Mouse (Mus musculus): ENCODE results near the gene Rnase10. TPM values are rescaled to one million over a fixed set of nuclear protein-coding genes. Genes with fewer than 3 reads are reported as not detected.

Rnase10 gene
- polyA plus RNA-seq, 1 experiment, result 0.14 TPM

- DNase-seq, result no peak
- H3K4me1 ChIP-seq (ENCODE audit: control insufficient read depth, insufficient read depth, low read length), result no peaks in the 10 kb centered on the region
- no peak for TF ChIP-seq CTCF (IDR thresholded peaks at IDR 0.05; ENCODE audit: insufficient read depth, low read length)
- no peak for TF ChIP-seq POLR2A (IDR thresholded peaks at IDR 0.05; ENCODE audit: borderline replicate concordance, extremely low read depth, low read depth, low read length)
- H3K4me3 ChIP-seq (replicated peaks; ENCODE audit: extremely low read depth, low read depth, low read length), result no peak overlapping the region
- WGBS, result 76% methylated on average over 4 of the region's 4 CpGs
Measured at GRCm38 (mm10) chr14:51036214-51036613, 28.7 kb downstream of the Rnase10 start.

- Histone ChIP-seq H3K4me1 (ENCODE audit: control insufficient read depth, insufficient read depth, low read length) (no peaks in the 10 kb centered on the region), H3K4me3 (replicated peaks; ENCODE audit: extremely low read depth, low read depth, low read length) (no peak within 1 kb of the TSS)
- 83% methylated on average over 6 of the region's 6 CpGs for WGBS
- DNase-seq, result no peak
- TF ChIP-seq CTCF (IDR thresholded peaks at IDR 0.05; ENCODE audit: insufficient read depth, low read length) (no peak), POLR2A (IDR thresholded peaks at IDR 0.05; ENCODE audit: borderline replicate concordance, extremely low read depth, low read depth, low read length) (no peak)
Measured at GRCm38 (mm10) chr14:51041769-51042168, 34.2 kb downstream of the Rnase10 start, which contains the start of gene Rnase9. Gene Rnase9 (minus strand): TSS chr14:51041869.

GRCm38 (mm10) chr14:51047846-51048245 lies 40.3 kb downstream of the Rnase10 start:
- 15% methylated on average over 5 of the region's 5 CpGs for WGBS
- H3K4me1 ChIP-seq (ENCODE audit: control insufficient read depth, insufficient read depth, low read length), result no peaks in the 10 kb centered on the region
- no peak for TF ChIP-seq POLR2A (IDR thresholded peaks at IDR 0.05; ENCODE audit: borderline replicate concordance, extremely low read depth, low read depth, low read length)
- no peak for TF ChIP-seq CTCF (IDR thresholded peaks at IDR 0.05; ENCODE audit: insufficient read depth, low read length)
- DNase-seq, result no peak
- no peak overlapping the region for H3K4me3 ChIP-seq (replicated peaks; ENCODE audit: extremely low read depth, low read depth, low read length)

GRCm38 (mm10) chr14:51050063-51050462 lies 42.5 kb downstream of the Rnase10 start, which contains the start of gene Rnase11:
Gene Rnase11 (minus strand): TSS chr14:51050163.
- no peaks in the 10 kb centered on the region for H3K4me1 ChIP-seq (ENCODE audit: control insufficient read depth, insufficient read depth, low read length)
- H3K4me3 ChIP-seq (replicated peaks; ENCODE audit: extremely low read depth, low read depth, low read length), result no peak within 1 kb of the TSS
- no peak for DNase-seq
- TF ChIP-seq POLR2A (IDR thresholded peaks at IDR 0.05; ENCODE audit: borderline replicate concordance, extremely low read depth, low read depth, low read length) (no peak), CTCF (IDR thresholded peaks at IDR 0.05; ENCODE audit: insufficient read depth, low read length) (no peak)
- 83% methylated on average over 2 of the region's 2 CpGs for WGBS

- 36% methylated on average over 5 of the region's 5 CpGs for WGBS
Measured at GRCm38 (mm10) chr14:51051941-51052340, 44.4 kb downstream of the Rnase10 start.

GRCm38 (mm10) chr14:51053176-51053575 lies 45.6 kb downstream of the Rnase10 start:
- Histone ChIP-seq H3K4me1 (ENCODE audit: control insufficient read depth, insufficient read depth, low read length) (no peaks in the 10 kb centered on the region), H3K4me3 (replicated peaks; ENCODE audit: extremely low read depth, low read depth, low read length) (no peak overlapping the region)
- 71% methylated on average over 5 of the region's 5 CpGs for WGBS
- TF ChIP-seq CTCF (IDR thresholded peaks at IDR 0.05; ENCODE audit: insufficient read depth, low read length) (no peak), POLR2A (IDR thresholded peaks at IDR 0.05; ENCODE audit: borderline replicate concordance, extremely low read depth, low read depth, low read length) (no peak)
- no peak for DNase-seq

More at GRCm38 (mm10) chr14:51051941-51052340, 44.4 kb downstream of the Rnase10 start:
- TF ChIP-seq POLR2A (IDR thresholded peaks at IDR 0.05; ENCODE audit: borderline replicate concordance, extremely low read depth, low read depth, low read length), result no peak
- no peak for TF ChIP-seq CTCF (IDR thresholded peaks at IDR 0.05; ENCODE audit: insufficient read depth, low read length)
- no peak overlapping the region for H3K4me3 ChIP-seq (replicated peaks; ENCODE audit: extremely low read depth, low read depth, low read length)
- DNase-seq, result no peak
- no peaks in the 10 kb centered on the region for H3K4me1 ChIP-seq (ENCODE audit: control insufficient read depth, insufficient read depth, low read length)

GRCm38 (mm10) chr14:51054243-51055237 lies 47.0 kb downstream of the Rnase10 start:
- no peak for DNase-seq
- WGBS, result 72% methylated on average over 13 of the region's 13 CpGs
- no peak for TF ChIP-seq CTCF (IDR thresholded peaks at IDR 0.05; ENCODE audit: insufficient read depth, low read length)
- TF ChIP-seq POLR2A (IDR thresholded peaks at IDR 0.05; ENCODE audit: borderline replicate concordance, extremely low read depth, low read depth, low read length), result no peak
- Histone ChIP-seq H3K4me3 (replicated peaks; ENCODE audit: extremely low read depth, low read depth, low read length) (no peak overlapping the region), H3K4me1 (ENCODE audit: control insufficient read depth, insufficient read depth, low read length) (no peaks in the 10 kb centered on the region)

GRCm38 (mm10) chr14:51057401-51057831 lies 49.9 kb downstream of the Rnase10 start, which contains the start of gene Rnase12:
Gene Rnase12 (minus strand): TSS chr14:51057661.
- no peak for DNase-seq
- 0 out of 2 replicates have a peak, but pooled peaks cover 1% of the 10 kb centered on the region for H3K4me1 ChIP-seq (ENCODE audit: control insufficient read depth, insufficient read depth, low read length)
- no peak for TF ChIP-seq CTCF (IDR thresholded peaks at IDR 0.05; ENCODE audit: insufficient read depth, low read length)
- TF ChIP-seq POLR2A (IDR thresholded peaks at IDR 0.05; ENCODE audit: borderline replicate concordance, extremely low read depth, low read depth, low read length), result no peak
- H3K4me3 ChIP-seq (replicated peaks; ENCODE audit: extremely low read depth, low read depth, low read length), result no peak within 1 kb of the TSS
- 28% methylated on average over 9 of the region's 9 CpGs for WGBS

Other genes with a start within 250 kb of the Rnase10 start
- 22.4 and 32.2 TPM in 2 replicates for gene Ttc5, start 222.2 kb upstream of the Rnase10 start, polyA plus RNA-seq (2012; rRNA removed)
- not detected in 2 replicates for gene Ccnb1ip1, start 200.0 kb upstream of the Rnase10 start, polyA plus RNA-seq (2012; rRNA removed)
- gene Parp2, start 199.9 kb upstream of the Rnase10 start, polyA plus RNA-seq (2012; rRNA removed), result 9.6 and 17.4 TPM in 2 replicates
- 28.1 and 28.6 TPM in 2 replicates for gene Tep1, start 137.2 kb upstream of the Rnase10 start, polyA plus RNA-seq (2012; rRNA removed)
- gene Klhl33, start 110.2 kb upstream of the Rnase10 start, polyA plus RNA-seq (2012; rRNA removed), result 1.4 and 3.7 TPM in 2 replicates
- gene Osgep, start 82.9 kb upstream of the Rnase10 start, polyA plus RNA-seq (2012; rRNA removed), result 104 and 122 TPM in 2 replicates
- gene Apex1, start 82.8 kb upstream of the Rnase10 start, polyA plus RNA-seq (2012; rRNA removed), result 12.0 and 23.2 TPM in 2 replicates
- 99.1 and 111 TPM in 2 replicates for gene Pip4p1, start 76.9 kb upstream of the Rnase10 start, polyA plus RNA-seq (2012; rRNA removed)
- gene Pnp, start 76.7 kb upstream of the Rnase10 start, polyA plus RNA-seq (2012; rRNA removed), result 35.3 and 37.0 TPM in 2 replicates
- gene Gm49342, start 63.2 kb upstream of the Rnase10 start, polyA plus RNA-seq (2012; rRNA removed), result 20.3 and 46.2 TPM in 2 replicates
- gene Pnp2, start 51.8 kb upstream of the Rnase10 start, polyA plus RNA-seq (2012; rRNA removed), result 0.97 and 1.1 TPM in 2 replicates
- gene Rnase9, start 34.1 kb downstream of the Rnase10 start, polyA plus RNA-seq (2012; rRNA removed), result not detected in 2 replicates
- not detected in 2 replicates for gene Rnase11, start 42.4 kb downstream of the Rnase10 start, polyA plus RNA-seq (2012; rRNA removed)
- gene Rnase12, start 49.9 kb downstream of the Rnase10 start, polyA plus RNA-seq (2012; rRNA removed), result not detected in 2 replicates
- 3.1 and 3.6 TPM in 2 replicates for gene Olfr750, start 66.7 kb downstream of the Rnase10 start, polyA plus RNA-seq (2012; rRNA removed)
- 581 and 650 TPM in 2 replicates for gene Rnase4, start 83.3 kb downstream of the Rnase10 start, polyA plus RNA-seq (2012; rRNA removed)
- gene Ang, start 83.4 kb downstream of the Rnase10 start, polyA plus RNA-seq (2012; rRNA removed), result 61.7 and 72.5 TPM in 2 replicates
- 0.08 TPM in 1 of 2 replicates, not detected in the other for gene Eddm3b, start 106.7 kb downstream of the Rnase10 start, polyA plus RNA-seq (2012; rRNA removed)
- gene Rnase6, start 116.2 kb downstream of the Rnase10 start, polyA plus RNA-seq (2012; rRNA removed), result 12.1 and 19.2 TPM in 2 replicates
- 3.7 and 4.8 TPM in 2 replicates for gene Rnase1, start 139.0 kb downstream of the Rnase10 start, polyA plus RNA-seq (2012; rRNA removed)
- gene Rnase2b, start 154.5 kb downstream of the Rnase10 start, polyA plus RNA-seq (2012; rRNA removed), result 0.40 TPM in 1 of 2 replicates, not detected in the other
- gene Ang2, start 191.4 kb downstream of the Rnase10 start, polyA plus RNA-seq (2012; rRNA removed), result not detected in 2 replicates
- not detected in 2 replicates for gene Ear14, start 195.6 kb downstream of the Rnase10 start, polyA plus RNA-seq (2012; rRNA removed)
- not detected in 2 replicates for gene Rnase2a, start 248.4 kb downstream of the Rnase10 start, polyA plus RNA-seq (2012; rRNA removed)